Mouse (Mus musculus) right cerebral cortex, postnatal 4 days (tissue): ENCODE results near the gene Atp6v1a.
A peak's percentile ranks its signal among the peaks of the same experiment; 100 is the strongest.

ENCODE experiments used
- DNase-seq: peaks from one replicate; pipeline ENCODE4 v3.0.0-alpha.2; 2022

The Atp6v1a gene

DNA sequence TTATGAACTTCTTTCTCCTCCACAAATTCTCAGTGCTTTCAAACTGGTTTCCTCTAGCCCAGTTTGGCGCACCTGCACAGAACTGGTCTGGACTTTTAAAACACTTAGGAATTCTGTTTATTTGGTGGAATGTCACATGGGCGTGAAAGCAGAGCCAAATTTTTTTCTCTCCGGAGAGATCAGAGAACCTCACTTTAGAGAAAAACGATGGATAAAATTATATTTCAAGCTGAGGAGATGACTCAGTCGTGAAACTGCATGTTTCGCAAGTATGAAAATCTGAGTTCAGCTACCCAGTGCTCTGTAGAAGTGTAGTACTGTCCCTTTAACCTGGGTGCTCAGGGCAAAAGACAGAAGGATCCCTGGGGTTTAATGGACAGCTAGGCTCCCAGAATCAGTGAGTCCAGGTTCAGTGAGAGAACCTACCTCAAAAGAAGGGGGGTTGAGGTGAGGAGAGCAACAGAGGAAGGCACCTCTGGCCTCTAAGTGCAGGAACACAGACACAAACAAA, 2.9 kb downstream of the Atp6v1a start:
- no peak for DNase-seq

DNA sequence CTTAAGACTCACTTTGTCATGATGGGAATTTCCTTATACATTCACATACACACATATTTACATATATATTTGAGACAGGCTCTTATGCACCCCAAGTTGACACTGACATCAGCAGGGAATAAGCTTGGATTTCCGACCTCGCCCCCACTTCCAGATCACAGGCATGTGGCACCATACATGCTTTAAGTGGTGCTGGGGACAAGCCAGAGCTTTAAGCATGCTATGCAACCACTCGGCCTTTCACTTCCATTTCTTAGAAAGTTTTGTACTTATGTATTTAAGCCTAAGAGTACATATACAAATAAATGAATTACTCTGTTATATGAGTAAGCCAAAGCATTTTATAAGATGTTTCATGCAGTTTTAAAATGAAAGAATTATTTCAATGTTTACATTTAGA, 6.3 kb downstream of the Atp6v1a start:
- no peak for DNase-seq

GRCm38 (mm10) chr16:44132300-44132699, 7.2 kb downstream of the Atp6v1a start:
- no peak for DNase-seq

- no peak for DNase-seq
Measured at GRCm38 (mm10) chr16:44126437-44126836, 13.1 kb downstream of the Atp6v1a start.

DNA sequence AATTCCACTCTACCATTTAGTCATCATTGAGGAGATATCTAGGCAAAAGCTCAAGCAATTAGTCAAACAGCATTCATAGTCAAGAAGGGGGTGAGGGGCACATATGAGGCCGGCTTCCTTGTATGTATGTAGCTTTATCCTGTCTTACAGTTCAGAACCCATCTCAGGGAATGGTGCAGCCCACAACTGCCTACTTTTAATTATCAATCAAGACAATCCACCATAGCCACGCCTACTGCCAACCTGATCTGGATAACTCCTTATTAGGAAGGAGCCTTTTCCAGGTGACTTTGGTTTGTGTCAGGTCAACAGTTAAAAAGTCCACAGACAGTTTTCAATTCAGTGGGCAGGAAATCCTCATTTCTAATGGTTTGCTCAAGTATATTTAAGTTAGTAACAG, 14.1 kb downstream of the Atp6v1a start:
- no peak for DNase-seq

DNA sequence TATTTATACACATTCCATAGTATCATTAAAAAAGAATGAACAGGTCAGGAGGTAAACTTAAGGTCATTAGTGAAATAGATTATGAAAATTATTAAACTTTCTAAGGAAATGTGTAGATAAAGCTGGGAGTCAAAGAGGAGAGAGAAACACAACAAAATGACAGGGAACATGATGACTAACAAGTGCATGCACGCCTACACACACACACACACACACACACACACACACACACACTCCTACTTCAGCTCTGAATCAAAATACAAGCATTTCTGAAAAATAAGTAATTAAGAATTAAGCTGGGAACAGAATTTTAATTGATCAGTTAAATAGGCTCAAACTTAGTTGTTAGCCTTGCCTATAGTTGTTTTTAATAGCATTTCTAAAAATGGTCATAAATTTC, 14.8 kb downstream of the Atp6v1a start:
- no peak for DNase-seq

DNA sequence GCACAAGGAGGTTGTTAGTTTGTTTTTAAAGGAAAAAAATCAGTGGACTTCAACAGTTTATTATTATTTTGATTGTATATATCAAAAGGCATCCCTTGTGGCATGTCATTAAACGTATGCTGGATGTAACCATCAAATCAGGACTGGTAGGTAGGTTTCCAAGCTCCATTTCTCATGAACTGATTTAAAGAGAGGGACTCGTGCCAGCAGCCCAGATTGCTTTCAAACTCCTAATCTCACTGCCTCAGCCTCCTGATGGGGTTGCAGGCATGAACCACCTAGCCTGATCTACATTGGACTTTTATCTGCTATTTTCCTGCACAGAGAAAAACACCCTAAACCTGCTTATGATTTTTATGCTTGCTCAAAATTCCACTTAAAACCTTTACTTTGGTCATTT, 15.7 kb downstream of the Atp6v1a start:
- no peak for DNase-seq

DNA sequence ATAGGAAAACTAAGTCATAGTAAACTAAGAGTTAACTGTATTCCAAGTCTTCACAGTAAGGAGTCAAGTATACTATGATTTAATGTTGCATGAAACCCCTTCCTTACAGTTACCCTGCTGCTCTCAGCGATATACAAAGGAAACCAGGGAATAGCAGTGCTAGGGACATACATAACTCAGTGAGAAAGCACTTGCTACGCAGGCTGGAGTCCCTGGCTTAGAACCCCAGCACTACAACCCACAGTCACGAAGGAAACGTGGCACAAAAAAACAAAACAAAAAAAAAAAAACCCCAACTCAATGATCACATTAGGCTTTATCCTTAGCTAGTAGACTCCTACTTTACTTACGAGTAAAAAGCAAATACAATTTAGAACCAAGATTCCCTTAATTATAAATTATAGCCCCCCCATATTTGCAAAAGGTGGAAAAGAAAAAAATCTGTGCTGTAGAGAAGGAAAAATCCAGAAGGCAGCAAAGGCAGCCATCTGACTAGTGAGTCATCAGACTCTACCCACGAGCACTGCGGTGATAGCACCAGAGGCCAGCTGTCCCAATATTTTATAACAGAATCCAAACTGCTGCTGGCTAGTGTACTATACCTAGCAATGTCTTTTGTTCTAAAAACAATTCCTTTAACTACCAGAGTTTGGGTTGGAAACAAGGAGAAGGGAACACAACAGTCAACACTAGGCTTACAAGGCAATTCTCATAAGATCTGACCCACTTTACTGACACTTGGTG, 16.4 kb downstream of the Atp6v1a start:
- no peak for DNase-seq

GRCm38 (mm10) chr16:44122574-44122973, 16.9 kb downstream of the Atp6v1a start:
- no peak for DNase-seq

DNA sequence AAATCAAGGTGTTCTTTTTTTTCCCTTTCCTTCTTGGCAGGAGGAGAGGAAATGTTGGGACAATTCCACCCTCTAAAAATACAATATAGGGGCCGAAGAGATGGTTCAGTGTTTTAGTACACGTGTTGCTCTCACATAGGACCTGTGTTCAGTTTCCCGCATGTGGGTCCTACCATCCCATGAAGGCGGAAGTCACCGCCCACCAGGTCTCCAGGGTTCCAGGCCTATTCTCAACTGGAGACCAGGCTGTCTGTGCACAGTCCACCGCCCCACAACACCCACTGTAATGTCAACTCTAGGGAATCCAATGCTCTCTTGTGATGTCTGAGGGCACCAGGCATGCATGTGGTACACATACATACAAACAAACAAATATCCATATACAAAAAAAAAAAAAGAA, 17.4 kb downstream of the Atp6v1a start:
- no peak for DNase-seq

- no peak for DNase-seq
Measured at GRCm38 (mm10) chr16:44119753-44120501, 19.6 kb downstream of the Atp6v1a start.

GRCm38 (mm10) chr16:44109002-44109401, 30.5 kb downstream of the Atp6v1a start:
- no peak for DNase-seq

- no peak for DNase-seq
Measured at GRCm38 (mm10) chr16:44105211-44105610, 34.3 kb downstream of the Atp6v1a start.

DNA sequence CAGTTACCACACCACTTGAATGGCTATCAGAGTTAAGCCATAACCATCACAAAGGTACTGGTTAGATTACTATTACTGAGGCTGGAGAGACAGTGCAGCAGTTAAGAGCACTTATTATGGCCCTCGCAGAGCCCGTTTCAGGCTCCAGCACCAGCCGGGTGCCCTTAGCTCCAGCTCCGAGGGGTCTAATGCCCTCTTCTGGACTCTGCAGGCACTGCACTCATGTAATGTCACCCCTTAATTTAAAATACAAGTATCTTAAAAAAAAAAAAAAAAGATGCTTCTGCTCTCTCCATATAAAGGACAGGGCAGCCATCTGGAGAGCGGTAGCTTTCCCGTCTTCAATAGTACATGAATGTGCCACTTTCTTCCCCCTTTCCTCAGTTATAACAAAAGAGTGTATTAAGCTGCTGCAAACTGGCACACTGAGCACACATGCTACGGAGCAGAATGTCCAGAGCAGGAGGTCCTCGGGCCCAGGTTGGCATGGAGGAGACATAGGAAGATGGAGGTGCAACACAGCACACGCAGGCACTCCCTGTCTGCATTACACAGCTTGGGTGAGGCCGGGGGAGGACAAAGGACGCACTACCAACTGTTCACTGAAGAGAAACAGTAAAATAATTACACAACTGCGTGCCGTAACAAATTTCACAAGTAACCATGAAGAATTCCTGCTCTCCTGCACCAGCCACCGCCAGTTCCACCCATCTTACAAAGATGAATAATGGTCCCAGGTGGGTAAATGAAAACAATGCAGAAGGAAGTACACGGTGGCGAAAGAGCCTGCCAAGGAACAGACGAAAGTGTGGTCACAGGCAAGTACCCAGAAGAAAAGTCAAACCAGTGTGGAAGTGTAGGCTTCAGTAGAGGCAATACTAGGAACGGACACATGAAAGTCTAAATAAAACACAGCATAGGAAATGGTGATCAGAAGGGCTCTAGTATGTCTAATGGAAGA, 35.4 kb downstream of the Atp6v1a start:
- no peak for DNase-seq

- DNase-seq: no peak
Measured at GRCm38 (mm10) chr16:44102925-44103324, 36.6 kb downstream of the Atp6v1a start.

- no peak for DNase-seq
Measured at GRCm38 (mm10) chr16:44101181-44101710, 38.3 kb downstream of the Atp6v1a start.

- DNase-seq: no peak
Measured at GRCm38 (mm10) chr16:44099377-44099776, 40.1 kb downstream of the Atp6v1a start.

DNA sequence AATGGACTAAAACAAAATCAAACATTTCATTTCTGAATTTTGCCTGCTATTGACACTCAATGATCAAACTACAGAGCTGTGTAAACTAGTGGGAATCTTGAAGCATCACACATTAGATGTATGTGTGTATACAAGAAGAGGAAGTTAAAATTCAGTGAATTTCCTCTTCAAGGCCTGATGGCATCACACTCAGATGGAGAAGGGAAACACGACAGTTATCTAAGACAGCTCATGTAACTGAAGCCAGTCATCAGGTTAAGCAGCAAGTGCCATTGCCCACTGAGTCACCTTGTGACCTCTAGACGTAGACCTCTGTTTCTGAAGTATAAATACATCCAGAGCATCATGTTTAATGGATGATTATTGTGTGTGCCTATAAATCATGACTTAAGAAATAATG, 51.9 kb downstream of the Atp6v1a start:
- DNase-seq: no peak

DNA sequence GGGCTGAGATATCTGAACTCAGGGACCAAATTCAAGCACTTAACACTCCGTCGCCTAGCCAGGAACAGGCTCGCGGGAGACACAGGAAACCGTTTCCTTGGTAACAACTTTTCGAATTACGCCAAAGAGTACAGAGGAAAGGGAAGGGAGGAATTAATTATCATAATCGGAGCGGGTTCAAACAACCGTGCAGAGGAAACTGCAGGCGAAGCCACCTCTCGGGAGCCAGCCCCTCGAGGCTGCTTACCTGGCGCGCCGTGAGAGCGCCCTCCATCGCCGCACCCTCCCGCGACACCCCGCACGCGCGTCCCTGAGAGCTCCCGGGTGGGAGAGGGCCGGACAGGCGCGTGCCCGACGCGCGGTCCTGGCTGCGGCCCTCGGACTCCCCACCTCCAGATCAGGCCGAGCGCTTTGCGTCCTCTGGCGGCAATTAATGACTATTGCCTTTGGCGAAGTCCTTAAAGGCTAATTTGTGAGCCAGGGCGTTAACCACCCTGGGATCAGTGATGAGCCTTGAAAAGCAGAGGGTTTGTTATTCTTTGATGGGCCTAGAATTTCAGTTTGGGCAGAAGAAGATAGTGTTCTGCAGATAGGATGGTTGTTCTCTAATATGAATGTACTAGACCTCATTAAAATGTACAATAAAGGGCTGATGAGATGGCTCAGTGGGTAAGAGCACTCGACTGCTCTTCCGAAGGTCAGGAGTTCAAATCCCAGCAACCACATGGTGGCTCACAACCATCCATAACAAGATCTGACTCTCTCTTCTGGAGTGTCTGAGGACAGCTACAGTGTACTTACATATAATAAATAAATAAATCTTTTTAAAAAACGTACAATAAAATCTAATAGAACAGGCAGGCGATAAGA, 76.2 kb downstream of the Atp6v1a start, which contains the start of gene Gramd1c:
Gramd1c (minus strand) TSS at position 321 of the 870 bp plus-strand sequence.
- peak; percentile 63 for DNase-seq

DNA sequence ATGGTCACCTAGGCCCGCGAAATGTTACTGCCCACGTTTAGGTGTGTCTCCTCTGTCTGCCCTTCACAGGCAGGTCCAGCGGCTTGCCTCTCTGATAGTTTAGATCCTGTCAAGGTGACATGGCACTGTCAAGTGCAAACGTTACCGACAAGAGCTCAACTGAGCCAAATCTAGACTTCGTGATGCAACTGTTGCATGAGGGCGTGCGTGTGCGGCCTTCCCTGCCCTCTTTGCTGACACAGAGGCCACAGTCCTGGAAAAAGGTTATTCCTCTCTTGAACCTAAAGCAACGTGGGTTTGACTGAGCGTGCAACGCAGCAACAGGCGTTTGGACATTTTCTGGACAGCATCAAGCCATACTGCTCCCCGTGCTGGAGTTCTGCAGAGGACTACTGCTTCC, 78.2 kb downstream of the Atp6v1a start:
- DNase-seq: no peak

DNA sequence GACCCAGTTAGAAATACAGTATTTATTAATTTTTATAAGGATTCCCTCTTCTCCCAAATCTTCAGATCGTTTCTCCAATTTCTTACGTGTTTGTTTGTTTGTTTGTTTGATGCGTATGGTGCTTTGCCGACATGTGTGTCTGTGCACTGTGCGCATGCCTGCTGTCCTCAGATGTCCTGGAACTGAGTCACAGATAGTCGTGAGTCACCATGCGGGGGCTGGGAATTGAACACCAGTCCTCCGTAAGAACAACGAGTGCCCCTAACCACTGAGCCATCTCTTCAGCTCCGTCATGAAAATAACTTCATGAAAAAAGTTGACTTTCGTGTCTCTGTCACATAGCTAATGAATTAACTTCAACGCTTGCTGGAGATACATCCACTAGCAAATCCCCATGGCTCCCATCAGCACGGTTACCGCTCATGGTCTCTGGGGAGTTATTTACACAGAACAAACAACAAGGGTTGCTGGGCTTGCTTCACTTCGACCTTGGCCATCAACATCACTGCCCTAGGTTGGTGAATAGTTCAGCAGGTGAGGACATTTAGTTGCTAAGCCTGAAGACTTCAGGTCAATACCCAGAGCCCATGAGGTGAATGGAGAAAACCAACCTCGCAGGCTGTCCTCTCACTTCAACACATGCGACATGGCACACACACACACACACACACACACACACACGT, 78.8 kb downstream of the Atp6v1a start:
- DNase-seq: no peak
